Mouse (Mus musculus) monocyte, adult 2 months (primary cell): ENCODE measurements around the gene Unk.
"Not testable (repeated sequence)": the region's sequence is repeated elsewhere in the genome, so short reads cannot be mapped to it uniquely, and the experiment has no call there.

ENCODE experiments used
- DNase-seq, 2 experiments: peaks; one replicate each; pipeline ENCODE4 v3.0.0; 2022; ENCODE audit warnings: low spot score in 2 of 2, low read depth in 1 of 2

Unk gene

GRCm38 (mm10) chr11:116009661-116010060, 20.5 kb upstream of the Unk start:
- DNase-seq, result no peak

DNA sequence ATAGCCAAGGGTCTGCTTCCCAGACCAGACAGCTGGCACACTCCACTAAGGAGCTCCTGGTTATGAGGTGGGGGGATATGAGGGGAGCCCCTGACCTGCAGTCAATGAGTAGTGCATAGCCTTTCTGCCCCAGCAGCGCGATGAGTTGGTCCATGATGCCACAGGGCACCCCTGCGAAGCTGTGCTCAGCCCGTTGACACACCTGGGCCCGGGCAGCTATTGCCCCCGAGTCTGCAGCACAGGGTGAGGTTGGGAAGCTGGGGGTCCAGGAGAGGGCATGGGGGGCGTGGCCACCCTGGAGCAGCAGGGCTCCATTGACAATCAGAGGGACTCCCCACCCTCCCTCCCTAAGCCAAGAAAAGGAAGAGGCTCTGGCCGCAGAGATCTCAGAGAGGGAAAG, 20.0 kb upstream of the Unk start:
- DNase-seq, result no peak

DNA sequence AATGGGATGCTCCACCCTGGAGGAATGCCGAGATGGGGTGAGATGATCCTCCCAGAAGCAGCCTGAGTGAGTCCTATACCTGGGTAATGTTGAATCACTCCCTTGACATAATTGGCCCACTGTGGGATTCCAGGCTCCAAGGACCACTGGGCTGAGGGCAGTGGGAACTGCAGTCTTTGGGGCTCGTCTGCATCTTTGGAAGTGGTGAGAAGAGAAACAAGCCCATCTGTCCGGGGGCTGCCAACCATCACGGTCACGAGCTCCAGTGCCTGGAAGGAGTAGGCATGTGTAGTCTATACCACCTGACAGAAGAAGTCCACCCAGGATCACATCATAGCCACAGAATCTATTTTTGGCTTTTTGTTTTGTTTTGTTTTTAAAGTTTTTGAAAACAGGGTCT, 19.2 kb upstream of the Unk start:
- no peak for DNase-seq

DNA sequence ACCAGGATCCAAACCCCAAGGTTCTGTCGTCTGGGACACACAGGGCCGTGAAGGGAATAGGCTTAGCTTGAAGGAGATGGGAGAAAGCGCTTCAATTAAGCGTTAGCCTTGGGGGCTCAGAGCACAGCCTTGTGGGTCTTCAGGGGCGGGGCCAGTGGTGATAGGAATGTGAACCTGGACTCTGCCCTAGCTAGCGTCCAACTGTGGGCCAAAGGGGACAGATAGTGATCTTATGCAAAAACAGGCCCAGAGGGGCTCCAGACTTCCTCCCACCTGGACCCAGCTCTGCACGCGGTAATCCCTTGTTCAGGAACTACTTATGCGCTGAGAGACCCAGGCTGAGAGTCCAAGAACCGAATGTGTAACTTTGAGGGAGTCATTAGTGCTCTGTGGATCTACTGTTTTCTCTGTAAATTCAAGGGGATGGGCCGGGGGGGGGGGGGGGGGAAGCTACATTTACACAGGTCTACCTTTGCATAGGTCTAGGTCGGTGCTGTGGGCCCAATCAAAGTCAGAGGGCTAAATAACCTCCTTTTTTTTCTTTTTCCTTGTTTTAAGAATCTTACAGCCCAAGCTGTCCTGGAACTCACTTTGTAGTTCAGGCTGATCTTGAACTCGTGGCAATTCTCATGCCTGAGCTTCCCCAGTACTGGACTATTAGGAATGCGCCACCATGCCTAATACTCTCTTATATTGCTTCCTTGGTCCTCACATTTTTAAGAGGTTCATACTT, 18.4 kb upstream of the Unk start:
- no peak for DNase-seq

DNA sequence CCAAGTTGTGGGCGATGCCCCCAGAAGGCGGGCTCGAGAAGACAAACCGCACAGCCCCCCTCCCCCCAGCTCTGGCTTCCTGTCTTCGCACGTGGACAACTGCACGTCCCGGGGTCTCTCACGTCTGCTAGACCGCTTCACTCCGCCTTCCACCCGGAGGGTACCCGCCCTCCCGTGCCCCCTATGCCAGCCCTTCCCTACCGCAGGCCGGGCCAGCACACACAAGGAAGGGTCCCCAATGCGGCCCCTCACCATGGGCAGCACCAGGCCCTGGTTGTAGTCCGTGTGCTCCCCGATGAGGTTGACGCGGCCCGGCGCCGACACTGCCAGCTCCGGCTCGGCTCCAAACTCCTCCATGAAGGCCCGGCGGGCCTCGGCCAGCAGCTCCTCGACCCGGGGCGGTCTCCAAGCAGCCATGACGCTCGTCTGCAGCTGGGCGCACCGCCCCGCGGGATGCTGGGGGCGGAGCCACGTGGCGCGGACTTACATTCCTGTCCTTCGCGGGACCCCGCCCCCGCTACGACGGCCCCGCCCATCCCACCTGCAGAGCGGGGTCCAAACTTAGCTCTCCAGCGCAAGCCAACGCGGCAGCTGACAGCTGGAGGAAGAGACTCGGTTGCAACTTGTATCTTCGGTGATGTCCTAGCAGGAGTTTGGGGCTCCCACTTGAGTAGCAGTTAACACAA, 17.7 kb upstream of the Unk start, which contains the start of gene Galk1:
TSS of gene Galk1 (minus strand) at position 458 of the 686 bp plus-strand sequence.
- peak in 1 of 2 experiments; percentile 60 for DNase-seq

- DNase-seq, result no peak
Observed at GRCm38 (mm10) chr11:116014821-116015220, 15.3 kb upstream of the Unk start.

DNA sequence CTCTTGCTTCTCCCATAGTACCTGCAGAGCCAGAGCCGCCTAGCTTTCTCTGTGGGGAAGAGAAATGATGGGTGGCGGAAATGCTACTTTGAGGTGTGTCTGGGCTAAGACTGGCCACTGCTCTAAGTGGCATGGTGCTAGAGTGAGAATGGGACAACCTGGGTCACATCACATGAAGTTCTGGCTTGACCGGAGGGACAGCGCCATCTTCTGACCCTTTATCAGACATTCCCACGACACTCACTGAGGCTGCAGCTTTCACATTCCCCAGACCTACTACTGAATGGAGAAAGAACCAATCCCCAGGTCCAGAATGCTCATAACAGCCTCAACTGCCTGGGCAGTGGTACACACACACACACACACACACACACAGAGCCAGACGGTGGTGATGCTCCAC, 12.0 kb upstream of the Unk start:
- no peak for DNase-seq

DNA sequence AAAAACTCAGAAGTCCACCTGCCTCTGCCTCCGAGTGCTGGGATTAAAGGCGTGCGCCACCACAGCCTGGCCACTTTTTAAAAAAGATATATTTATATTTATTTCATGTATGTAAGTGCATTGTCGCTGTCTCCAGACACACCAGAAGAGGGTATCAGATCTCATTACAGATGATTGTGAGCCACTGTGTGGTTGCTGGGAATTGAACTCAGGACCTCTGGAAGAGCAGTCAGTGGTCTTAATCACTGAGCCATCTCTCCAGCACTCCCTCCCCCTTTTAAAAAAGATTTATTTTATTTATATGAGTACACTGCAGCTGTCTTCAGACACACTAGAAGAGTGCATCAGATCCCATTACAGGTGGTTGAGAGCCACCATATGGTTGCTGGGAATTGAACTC, 11.3 kb upstream of the Unk start:
- DNase-seq, result not testable (repeated sequence)

DNA sequence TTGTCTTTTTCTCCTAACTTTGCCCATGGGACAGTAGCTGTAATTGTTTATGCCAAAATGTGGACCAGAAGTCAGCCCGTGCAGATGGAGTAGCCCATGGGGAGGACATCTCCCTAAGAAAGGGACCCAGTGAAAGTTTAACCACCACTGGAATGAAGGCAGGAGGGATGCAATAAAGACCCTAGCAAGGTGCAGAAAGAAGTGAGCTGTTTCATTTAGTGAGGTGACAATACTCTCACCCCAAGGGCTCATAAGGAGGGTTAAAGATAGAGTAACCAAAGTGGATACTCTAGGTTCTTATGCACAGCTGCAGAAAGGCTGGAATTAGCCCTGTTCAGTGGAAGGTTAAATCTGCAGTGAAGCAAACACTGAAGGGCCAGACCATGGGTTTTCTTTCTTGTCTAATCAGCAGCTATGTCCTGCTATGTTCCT, 10.7 kb upstream of the Unk start:
- DNase-seq, result no peak

DNA sequence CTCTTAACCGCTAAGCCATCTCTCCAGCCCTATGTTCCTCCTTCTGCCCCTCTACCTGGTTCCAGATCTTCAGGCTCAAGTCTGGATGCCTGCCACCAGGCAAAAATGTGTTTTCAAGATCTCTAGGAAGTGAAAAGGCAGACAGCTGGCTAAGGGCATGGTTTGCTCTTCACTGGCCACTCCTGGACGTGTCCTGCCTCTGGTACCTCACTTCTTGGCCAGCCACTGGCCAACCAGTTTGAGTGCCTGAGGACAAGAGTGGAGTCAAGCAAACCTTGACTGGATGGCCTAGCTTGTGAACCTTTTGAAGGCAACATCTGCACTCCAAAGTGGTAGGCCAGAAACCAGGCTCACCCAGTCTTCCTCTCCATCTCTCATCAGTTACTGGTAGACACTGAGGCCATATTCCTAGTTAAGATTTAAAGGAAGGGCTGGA, 10.1 kb upstream of the Unk start:
- DNase-seq, result peak; percentile 49 to 72

GRCm38 (mm10) chr11:116020519-116020922, 9.6 kb upstream of the Unk start:
- DNase-seq, result peak; percentile 46

DNA sequence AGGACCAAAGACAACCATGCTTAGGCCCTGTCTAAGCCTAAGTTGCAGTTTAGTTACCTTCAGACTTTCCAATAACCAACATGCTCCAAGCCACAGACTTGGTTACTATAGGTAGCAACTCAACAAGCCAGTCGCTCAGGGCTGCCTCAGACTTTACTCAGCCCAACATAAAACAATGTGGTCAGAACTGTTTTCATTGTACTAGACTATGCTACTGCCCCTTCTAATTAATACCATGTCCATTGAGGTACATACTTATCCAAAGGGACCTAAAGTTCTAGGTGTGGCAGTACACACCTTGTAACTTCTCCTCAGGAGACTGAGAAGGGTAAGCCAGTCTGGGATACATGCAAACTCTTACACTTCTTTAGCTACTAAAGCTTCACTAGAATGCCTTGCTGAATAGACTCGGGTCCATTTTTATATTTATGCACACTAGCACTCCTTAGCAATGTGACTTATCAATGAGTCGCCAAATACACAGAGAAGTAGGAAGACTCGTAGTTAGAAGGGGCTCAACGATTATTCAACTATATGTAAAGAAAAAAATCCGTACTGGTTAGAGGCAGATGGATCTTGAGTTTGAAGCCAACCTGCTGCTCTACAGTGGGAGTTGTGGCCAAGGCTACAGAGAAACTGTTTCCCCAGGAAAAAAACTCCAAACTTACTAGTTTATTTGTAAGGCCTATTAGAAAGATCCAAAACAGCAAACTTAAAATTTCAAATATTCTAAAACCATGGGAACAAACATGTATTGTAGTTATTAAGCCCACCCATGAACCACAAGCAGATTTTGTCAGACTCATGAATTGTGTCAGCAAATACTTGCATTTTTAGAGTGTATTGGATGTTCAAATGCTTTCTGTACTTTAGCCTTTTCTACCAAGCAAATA, 8.5 kb upstream of the Unk start:
- peak; percentile 22 to 28 for DNase-seq

- no peak for DNase-seq
Observed at GRCm38 (mm10) chr11:116022256-116022780, 7.8 kb upstream of the Unk start.

GRCm38 (mm10) chr11:116023074-116023770, 6.9 kb upstream of the Unk start:
- DNase-seq, result peak in 1 of 2 experiments; percentile 14

DNA sequence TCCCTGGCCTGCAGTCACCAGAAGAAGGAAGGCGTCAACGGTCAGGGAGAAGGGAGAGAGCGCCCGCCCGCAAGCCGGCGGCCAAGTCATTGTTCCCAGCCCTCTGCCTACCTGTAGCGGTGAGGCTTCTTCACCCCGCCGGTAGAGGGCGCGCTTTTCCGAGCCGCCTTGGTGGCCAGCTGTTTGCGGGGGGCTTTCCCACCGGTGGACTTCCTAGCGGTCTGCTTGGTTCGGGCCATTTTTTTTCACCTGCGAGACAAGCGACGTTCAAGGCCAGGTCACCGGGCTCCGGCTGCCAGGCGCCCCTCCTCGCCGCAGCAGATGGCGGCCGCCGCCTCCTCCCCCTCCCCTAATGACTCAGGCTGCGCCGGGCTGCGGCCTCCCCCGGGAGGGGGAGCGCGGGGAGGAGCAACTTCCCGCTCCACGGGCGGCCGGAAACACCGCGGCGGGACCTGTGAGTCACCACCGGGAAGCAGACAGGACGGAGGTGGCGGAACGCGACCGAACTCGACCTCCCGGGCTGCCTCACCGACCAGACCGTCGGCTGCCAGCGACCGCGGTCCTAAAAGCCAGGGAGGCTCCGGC, 6.3 kb upstream of the Unk start:
- DNase-seq, result no peak

DNA sequence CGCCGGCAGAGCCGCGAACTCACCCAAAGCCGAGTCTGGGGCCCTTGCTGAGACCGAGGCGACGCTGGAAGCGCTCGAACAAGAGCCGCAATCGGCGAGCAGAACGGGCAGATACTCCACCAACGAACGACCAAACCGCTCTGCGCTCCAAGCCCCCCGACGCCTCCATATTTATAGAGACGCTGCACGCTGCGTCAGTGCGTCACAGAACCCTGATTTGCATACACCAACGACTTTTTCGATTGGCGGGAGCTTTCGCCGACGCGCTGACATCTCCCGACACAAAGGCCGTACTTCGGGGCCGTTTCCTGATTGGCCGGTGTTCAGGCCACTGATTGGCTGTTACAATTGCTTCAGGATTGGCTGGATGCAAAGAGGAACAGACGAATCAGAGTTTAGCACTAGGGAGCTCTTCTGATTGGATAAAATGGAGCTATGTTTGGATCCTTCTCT, 5.7 kb upstream of the Unk start:
- peak; percentile 95 to 96 for DNase-seq

- DNase-seq, result no peak
Observed at GRCm38 (mm10) chr11:116025056-116025845, 4.9 kb upstream of the Unk start.

DNA sequence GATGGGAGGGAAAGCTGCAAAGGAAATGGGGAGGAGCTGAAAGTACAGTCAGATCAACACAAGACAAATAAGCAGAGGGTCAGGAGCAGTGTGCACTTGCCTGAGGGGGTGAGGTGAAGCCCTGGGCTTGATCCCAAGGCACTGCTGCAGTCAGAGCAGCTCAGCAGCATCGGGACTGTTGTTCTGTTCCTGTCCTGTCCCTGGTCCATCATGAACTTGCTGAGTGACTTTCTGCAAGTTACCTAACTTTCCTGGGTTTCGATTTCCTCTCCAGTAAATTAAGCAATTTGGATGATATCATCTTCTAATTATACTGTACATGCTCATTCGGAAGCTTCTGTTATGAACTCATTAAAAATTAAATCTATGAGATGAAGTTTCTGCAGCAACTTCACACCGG, 2.4 kb upstream of the Unk start, which contains the start of gene H3f3b:
TSS of gene H3f3b (minus strand) at position 207 of the 400 bp plus-strand sequence.
- peak in 1 of 2 experiments; percentile 17 for DNase-seq

DNA sequence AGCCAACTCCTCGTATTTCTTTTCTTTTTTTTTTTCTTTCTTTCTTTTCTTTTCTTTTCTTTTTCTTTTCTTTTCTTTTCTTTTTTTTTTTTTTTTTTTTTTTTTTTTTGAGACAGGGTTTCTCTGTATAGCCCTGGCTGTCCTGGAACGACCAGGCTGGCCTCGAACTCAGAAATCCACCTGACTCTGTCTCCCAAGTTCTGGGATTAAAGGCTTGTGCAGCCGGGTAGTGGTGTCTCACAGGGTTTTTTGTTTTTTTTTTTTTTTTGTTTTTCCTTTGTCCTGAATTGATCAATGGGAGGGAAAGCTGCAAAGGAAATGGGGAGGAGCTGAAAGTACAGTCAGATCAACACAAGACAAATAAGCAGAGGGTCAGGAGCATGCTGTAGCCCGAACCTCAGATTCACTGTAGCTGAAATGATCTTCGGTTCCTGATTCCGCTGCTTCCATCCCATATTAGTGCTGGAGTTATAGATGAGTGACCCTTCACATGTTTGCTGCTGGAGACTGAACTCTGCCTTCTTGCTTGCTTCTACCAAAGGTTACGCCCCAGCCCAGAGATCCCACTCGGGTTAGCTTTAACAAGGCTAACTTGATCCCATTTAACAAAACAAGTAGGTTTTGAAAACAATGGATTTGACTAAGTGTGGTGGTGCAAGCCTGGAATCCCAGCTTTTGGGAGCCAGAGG, 1.8 kb upstream of the Unk start:
- no peak for DNase-seq
